Mouse (Mus musculus) forebrain, postnatal 0 days (tissue): ENCODE results near the gene Prr5. TPM values are rescaled to one million over a fixed set of nuclear protein-coding genes. Genes with fewer than 3 reads are reported as not detected.

Experiments
- ATAC-seq: fragments of 200-750 bp; cut with Nextera tagmentation; 2 replicates; pipeline ENCODE4 v1.8.0; 2017; ENCODE audit warnings: mild to moderate bottlenecking, moderate library complexity
- DNase-seq: peaks from one replicate; pipeline ENCODE4 v3.0.0-alpha.2; 2015
- H3K27ac ChIP-seq: fragments of 300-500 bp; sonication (generic); 2 replicates; pipeline ENCODE4 v1.5.1; 2014; ENCODE audit warnings: low read depth, mild to moderate bottlenecking, antibody characterized with exemption, low read length, moderate library complexity, mixed read lengths
- H3K27me3 ChIP-seq: fragments of 300-500 bp; sonication (generic); 2 replicates; pipeline ENCODE4 v1.6.1; 2014; ENCODE audit warnings: mild to moderate bottlenecking, low read length, mixed read lengths; ENCODE audit not compliant: insufficient read depth
- H3K36me3 ChIP-seq: fragments of 300-500 bp; sonication (generic); 2 replicates; pipeline ENCODE4 v1.6.1; 2014; ENCODE audit warnings: mild to moderate bottlenecking, moderate library complexity; ENCODE audit not compliant: insufficient read depth
- H3K4me1 ChIP-seq: fragments of 300-500 bp; sonication (generic); 2 replicates; pipeline ENCODE4 v1.6.1; 2014; ENCODE audit warnings: antibody characterized with exemption; ENCODE audit not compliant: insufficient read depth
- H3K4me2 ChIP-seq: fragments of 300-500 bp; sonication (generic); 2 replicates; pipeline ENCODE4 v1.6.1; 2014; ENCODE audit warnings: low read depth, mild to moderate bottlenecking, moderate library complexity
- H3K4me3 ChIP-seq: fragments of 300-500 bp; sonication (generic); 2 replicates; pipeline ENCODE4 v1.5.1; 2014; ENCODE audit warnings: low read depth, low read length, mixed read lengths
- H3K9ac ChIP-seq: fragments of 300-500 bp; sonication (generic); 2 replicates; pipeline ENCODE4 v1.6.1; 2014; ENCODE audit warnings: mild to moderate bottlenecking
- H3K9me3 ChIP-seq: fragments of 300-500 bp; sonication (generic); 2 replicates; pipeline ENCODE4 v1.6.1; 2016; ENCODE audit warnings: low read length
- CTCF ChIP-seq: sonication (generic); IDR thresholded peaks from 2 replicates; pipeline ENCODE4 v1.5.1; 2016; ENCODE audit warnings: antibody characterized with exemption, control low read depth, low read depth
- WGBS: fragments of 180-500 bp; shearing (Covaris S2); extraction: QIAGEN DNeasy Blood & Tissue Kit; methylation state at CpG from one replicate; pipeline ENCODE4 v1.1.7; 2014; 5-methylcytosine and 5-hydroxymethylcytosine counted together
- polyA plus RNA-seq: library from polyadenylated mRNA; unstranded; fragments of >200 nt; fragmentation: Nextera tagmentation; extraction: Ambion mirVana; gene quantifications from 2 replicates; pipeline ENCODE4 v1.2.1, GENCODE M21; 2015
- total RNA-seq: library from RNA; depleted of rRNA; stranded (reverse); fragments of >200 nt; gene quantifications from 2 replicates; pipeline ENCODE4 v1.2.3, GENCODE M21; 2014

Prr5 gene
- total and polyA plus RNA-seq, 2 experiments from 2014 or later, result 17.2 to 28.2 TPM

DNA sequence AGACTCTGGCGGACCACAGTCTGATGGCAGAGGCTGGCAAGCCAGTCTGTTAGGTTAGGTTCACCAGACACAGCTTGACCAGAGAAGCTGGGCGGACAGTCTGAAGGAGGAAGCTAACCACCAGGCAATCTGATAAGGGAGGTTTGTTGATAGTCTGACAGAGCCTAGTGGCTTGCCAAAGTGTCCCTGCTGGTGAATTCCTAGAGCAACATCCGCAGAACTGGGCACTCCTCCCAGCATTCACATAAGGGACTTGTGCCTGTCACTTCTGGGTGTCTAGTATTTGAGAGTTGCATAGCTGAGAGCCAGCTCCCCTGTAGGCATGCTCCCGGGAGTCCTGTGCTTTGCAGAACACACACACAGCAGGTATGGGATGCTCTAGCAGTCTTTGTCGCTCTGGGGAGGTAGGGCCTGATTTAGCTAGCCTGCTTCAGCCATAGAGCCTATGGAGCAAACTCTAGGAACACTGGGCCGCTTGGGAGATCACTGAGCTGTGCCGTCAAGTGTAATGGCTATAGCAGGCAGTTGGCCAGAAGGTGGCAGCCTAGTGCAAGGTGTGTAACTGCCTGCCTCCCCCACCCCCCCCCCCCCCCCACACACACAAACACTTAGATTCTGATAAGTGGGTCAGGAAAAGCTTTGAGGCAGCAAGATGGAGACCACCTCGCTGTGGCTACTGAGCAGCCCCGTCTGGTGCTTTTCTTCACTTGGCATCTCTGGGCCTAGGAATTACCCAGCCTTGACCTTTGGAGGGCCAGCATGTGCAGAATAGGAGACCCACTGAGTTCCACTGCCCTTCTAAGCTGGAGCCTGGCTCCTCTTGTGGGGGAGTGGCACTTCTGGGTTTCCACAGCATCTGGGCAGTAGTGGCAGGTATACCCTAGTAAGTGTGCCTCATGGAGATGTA lies 2.2 kb downstream of the Prr5 start:
- H3K27me3 ChIP-seq, result no peaks in the 10 kb centered on the region
- peak; percentile 40; the same call in 1 of the 2 replicates for ATAC-seq
- 41% methylated on average over 9 of the region's 9 CpGs for WGBS

DNA sequence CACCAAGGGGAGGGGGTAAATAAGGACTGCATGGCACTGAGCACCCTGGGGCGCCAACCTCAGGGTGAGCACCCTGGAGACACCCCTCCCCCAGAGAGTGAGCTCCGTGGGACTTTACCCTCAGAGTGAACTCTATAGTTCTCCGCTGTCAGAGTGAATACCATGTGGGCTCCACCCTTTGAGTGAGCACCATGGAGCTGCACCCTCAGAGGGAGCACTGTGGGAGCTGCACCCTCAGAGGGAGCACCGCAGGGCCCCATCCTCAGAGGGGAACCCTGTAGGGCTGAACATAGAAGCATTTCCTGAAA lies 2.8 kb downstream of the Prr5 start:
- no peak for ATAC-seq
- TF ChIP-seq CTCF, result no peak
- no peak overlapping the region for H3K9ac ChIP-seq

More for the DNA sequence above, 2.2 kb downstream of the Prr5 start:
- no peak overlapping the region for H3K9ac ChIP-seq
- no peak overlapping the region for H3K4me2 ChIP-seq
- H3K27ac ChIP-seq, result no peak overlapping the region
- no peak overlapping the region for H3K4me3 ChIP-seq
- peak; percentile 69 for DNase-seq
- H3K9me3 ChIP-seq, result no peaks in the 10 kb centered on the region
- TF ChIP-seq CTCF, result peak; percentile 47
- peaks cover 5% of the 10 kb centered on the region; the same call in 1 of the 2 replicates for H3K4me1 ChIP-seq
- H3K36me3 ChIP-seq, result no peaks in the 10 kb centered on the region

DNA sequence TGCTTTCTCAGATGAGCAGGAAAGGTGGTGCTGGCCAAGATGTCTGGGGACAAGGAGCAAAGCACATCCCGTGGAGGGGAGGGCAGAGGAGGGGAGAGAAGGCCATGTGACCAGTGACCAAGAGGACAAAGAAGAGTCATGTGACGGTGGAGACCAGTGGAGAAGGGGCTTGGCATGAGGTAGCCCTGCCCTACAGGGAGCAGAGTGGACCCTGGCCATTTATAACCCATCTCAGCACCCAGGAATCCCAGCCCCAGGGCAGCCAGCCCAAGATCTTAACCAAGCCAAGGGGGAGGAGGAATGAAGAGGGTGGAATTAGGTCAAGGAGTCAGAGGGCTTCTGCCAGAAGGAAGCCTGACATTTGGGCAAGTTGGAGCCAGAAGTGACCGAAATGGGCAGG lies 3.2 kb downstream of the Prr5 start:
- Histone ChIP-seq H3K4me2 (no peak overlapping the region), H3K9me3 (no peaks in the 10 kb centered on the region), H3K4me1 (peaks cover 5% of the 10 kb centered on the region; the same call in 1 of the 2 replicates), H3K4me3 (no peak overlapping the region), H3K27me3 (no peaks in the 10 kb centered on the region), H3K9ac (no peak overlapping the region), H3K36me3 (no peaks in the 10 kb centered on the region), H3K27ac (no peak overlapping the region)
- no peak for TF ChIP-seq CTCF
- DNase-seq (no peak), ATAC-seq (no peak)
- WGBS, result 73% methylated on average over 3 of the region's 3 CpGs

More for the DNA sequence above, 2.8 kb downstream of the Prr5 start:
- Histone ChIP-seq H3K27me3 (no peaks in the 10 kb centered on the region), H3K9me3 (no peaks in the 10 kb centered on the region), H3K4me3 (no peak overlapping the region), H3K4me2 (no peak overlapping the region), H3K36me3 (no peaks in the 10 kb centered on the region), H3K27ac (no peak overlapping the region), H3K4me1 (peaks cover 5% of the 10 kb centered on the region; the same call in 1 of the 2 replicates)
- WGBS, result 82% methylated on average over 4 of the region's 4 CpGs
- no peak for DNase-seq

DNA sequence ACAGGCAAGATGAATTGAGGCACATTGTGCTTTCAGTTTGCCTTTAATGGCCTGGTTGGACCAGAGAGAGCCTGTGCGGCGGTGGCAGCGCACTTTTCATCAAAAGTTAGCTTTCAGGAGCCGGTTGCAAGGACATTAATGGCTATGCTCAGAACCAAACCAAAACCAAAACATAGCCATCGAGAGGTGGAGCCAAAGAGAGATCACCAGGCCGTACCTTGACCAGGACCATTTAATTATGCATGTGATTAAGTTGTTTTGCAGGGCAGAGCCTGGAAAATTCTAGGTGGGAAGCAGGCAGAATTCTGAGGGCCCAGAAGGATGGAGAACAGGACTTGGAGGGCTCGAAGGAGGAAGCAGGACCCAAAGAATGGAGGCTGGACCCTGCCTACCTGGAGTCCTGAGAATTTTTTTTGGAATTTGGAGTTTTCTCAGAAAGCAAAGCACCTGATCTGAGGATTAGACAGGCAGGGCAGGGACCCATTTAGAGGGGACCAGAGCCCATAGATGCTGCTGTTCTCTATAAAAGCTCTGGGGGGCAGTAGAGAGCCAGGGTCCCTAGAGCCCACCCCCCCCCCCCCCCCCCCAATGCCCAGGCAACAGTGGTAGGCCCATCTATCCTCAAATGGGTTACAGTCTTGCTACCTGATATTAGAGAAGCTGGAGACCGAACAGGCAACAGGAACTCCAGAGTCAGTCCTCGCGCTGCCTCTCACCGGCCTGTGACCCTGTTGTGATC lies 5.1 kb downstream of the Prr5 start:
- H3K4me1 ChIP-seq, result peaks cover 5% of the 10 kb centered on the region; the same call in 1 of the 2 replicates
- H3K9ac ChIP-seq, result no peak overlapping the region
- no peak overlapping the region for H3K27ac ChIP-seq
- no peaks in the 10 kb centered on the region for H3K27me3 ChIP-seq
- H3K9me3 ChIP-seq, result no peaks in the 10 kb centered on the region
- WGBS, result 80% methylated on average over 11 of the region's 11 CpGs
- H3K36me3 ChIP-seq, result no peaks in the 10 kb centered on the region
- no peak overlapping the region for H3K4me2 ChIP-seq
- ATAC-seq (no peak), DNase-seq (no peak)
- no peak for TF ChIP-seq CTCF
- H3K4me3 ChIP-seq, result no peak overlapping the region

DNA sequence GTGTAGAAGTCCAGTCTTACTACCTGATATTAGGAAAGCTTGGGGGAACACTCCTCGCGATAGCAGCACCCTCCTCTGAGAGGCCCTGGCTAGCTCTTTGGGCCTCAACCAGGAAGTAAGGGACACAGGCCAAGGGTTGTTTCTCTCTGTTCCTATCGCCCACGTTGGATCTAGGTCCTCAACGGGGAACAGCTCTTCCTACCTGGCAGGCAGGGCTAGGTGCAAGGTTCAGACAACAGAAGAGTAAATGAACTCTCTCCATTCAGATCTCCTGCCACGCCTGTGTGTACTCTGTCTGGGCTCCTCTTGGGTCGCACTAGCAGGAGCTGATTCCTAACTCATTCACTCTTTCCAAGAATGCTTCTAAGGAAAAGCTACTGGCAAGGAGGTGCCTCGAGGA lies 5.9 kb downstream of the Prr5 start:
- no peak overlapping the region for H3K27ac ChIP-seq
- 75% methylated on average over 8 of the region's 8 CpGs for WGBS
- no peak for TF ChIP-seq CTCF
- no peaks in the 10 kb centered on the region for H3K36me3 ChIP-seq
- ATAC-seq (no peak), DNase-seq (no peak)
- H3K4me2 ChIP-seq, result no peak overlapping the region
- no peak overlapping the region for H3K4me3 ChIP-seq
- H3K9ac ChIP-seq, result no peak overlapping the region
- no peaks in the 10 kb centered on the region for H3K9me3 ChIP-seq
- H3K27me3 ChIP-seq, result 0 out of 2 replicates have a peak, but pooled peaks cover 6% of the 10 kb centered on the region
- no peaks in the 10 kb centered on the region for H3K4me1 ChIP-seq

DNA sequence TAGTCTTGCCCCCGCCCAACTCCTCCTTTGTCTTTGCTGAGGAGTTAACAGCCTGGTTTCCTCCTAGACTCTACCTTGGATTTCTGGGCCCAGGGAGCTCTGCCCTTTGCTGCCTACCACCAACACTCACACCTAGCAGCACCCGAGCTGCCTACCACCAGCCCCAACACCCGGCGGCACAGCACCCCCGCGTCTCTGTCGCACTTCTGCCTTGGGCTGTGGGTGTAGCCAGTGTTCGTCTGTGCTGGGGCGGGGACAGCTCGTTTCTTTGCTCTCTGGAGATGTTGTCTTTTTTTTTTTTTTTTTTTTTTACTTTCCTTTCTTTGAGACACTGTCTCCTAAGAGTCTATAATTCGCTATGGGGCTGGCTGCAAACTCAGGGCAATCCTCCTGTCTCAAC lies 8.5 kb downstream of the Prr5 start:
- DNase-seq, result no peak

DNA sequence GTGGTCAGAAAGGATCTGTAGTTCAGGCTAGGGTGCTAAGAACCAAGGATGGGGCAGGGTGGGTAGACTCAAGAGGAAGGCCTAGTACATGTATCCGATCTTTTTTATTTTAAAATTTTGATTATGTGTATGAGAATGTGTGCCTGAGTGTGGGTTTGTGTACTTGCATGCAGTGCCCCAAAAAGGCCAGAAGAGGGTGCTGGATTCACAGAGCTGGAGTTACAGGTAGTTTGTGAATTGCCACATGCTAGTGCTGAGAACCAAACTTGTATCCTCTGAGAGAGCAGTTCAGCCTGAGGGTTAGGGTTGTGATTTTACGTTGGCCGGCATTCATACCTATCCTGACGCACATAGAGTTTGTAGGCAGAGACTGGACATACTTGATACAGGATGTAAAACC lies 9.7 kb downstream of the Prr5 start:
- peak; percentile 46 for TF ChIP-seq CTCF
- Histone ChIP-seq H3K9me3 (no peaks in the 10 kb centered on the region), H3K4me2 (no peak overlapping the region), H3K4me3 (no peak overlapping the region), H3K36me3 (no peaks in the 10 kb centered on the region), H3K27me3 (peaks cover 20% of the 10 kb centered on the region), H3K27ac (no peak overlapping the region), H3K9ac (no peak overlapping the region), H3K4me1 (no peaks in the 10 kb centered on the region; the same call in 1 of the 2 replicates)
- ATAC-seq (no peak), DNase-seq (no peak)
- 95% methylated on average over 4 of the region's 4 CpGs for WGBS

More for the DNA sequence above, 8.5 kb downstream of the Prr5 start:
- no peak for TF ChIP-seq CTCF
- Histone ChIP-seq H3K9me3 (no peaks in the 10 kb centered on the region), H3K27me3 (peaks cover 20% of the 10 kb centered on the region), H3K4me2 (no peak overlapping the region), H3K27ac (no peak overlapping the region), H3K9ac (no peak overlapping the region), H3K4me3 (no peak overlapping the region), H3K36me3 (no peaks in the 10 kb centered on the region), H3K4me1 (no peaks in the 10 kb centered on the region; the same call in 1 of the 2 replicates)
- 73% methylated on average over 11 of the region's 11 CpGs for WGBS
- no peak for ATAC-seq
